Mouse (Mus musculus) heart, adult 18-20 months (tissue): ENCODE results near the gene Them5. TPM values are rescaled to one million over a fixed set of nuclear protein-coding genes. Genes with fewer than 3 reads are reported as not detected.

Source experiments
- DNase-seq, 2 experiments: peaks; one replicate each; pipeline ENCODE4 v3.0.0; 2021 to 2022; ENCODE audit warnings: mixed read lengths in 1 of 2
- total RNA-seq, 2 experiments: library from RNA; stranded (reverse); gene quantifications; 2 replicates each; pipeline ENCODE4 v1.2.3; 2021

Them5 gene
- total RNA-seq, 2 experiments from 2014 or later: not detected

DNA sequence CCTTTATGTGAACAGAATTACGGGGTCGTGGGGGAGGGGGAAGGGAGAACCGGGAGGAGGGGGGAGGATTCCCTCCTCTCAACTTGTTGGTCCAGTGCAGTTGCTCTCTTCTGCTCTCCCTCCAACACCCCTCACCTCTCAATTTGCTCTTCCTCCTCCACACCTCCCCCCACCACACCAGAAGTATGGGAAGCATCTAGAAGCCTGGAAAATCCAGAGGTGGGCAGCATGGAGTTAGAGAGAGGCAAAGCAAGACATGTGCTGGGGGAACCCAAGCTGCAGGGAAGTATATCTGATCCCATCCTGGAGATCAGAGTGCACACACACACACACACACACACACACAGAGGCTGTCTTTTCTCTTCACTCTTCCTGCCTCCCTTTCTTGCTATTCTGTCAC, 30.1 kb downstream of the Them5 start:
- DNase-seq: peak; percentile 6 to 15

DNA sequence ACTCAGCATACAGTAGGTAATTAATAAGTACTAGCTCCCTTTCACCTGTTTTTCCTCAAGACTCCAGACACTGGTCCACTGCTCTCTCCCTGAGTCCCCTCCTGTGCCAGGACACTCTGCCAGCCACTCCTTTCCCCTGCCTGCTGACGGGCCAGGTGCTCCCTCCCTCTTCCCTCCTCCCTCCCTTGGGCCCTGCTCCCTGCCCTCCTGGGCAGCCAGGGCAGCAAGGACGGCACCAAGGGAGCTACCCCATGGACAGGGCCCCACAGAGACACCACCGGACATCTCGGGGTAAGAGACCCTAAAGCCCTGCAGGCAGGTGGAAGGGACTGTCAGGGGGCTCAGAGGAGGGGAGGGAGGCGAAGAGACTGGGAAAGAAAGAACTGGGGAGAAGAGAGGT, 30.7 kb downstream of the Them5 start, which contains the start of gene Rorc:
TSS of gene Rorc (plus strand) at position 154 of the 400 bp plus-strand sequence.
- peak; percentile 56 to 75 for DNase-seq

DNA sequence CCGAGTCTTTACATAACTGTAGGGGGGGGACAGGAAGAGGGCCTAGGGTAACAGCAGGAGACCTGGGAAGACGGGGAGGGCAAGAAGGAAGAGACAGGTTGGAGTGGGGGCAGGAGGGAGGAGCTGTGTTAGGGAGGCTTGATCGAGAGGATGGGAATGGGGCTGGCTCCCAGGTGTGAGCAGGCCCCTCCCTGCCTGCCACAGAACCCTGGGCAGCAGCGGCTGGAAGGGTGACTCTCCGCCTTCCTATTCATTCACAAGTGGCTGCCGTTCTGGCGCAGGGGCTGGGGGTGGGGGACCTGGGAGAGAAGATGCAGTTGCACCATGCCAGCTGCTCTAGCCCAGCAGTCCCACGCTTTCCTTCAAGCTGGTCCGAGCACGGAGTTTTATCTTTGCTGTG, 31.2 kb downstream of the Them5 start:
- DNase-seq: no peak

DNA sequence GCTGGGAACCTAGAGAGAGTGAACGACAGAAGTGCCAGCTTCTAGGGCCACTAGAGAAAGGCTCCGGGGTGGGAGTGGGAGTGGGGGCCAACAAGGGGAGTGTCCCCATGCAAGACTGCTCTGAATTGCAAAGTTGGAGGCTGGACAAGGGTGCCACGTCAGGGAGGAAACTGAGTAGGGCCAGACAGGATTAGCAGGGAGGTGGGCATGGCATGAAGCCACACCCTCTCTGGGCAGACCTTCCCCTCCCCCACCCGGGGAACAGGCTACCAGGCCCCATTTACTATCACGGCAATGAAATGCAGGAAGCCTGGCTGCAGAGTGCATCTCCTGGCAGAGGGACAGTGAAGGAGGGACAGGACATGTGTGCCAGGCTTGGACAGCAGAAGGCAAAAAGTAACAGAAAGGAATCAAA, 31.7 kb downstream of the Them5 start:
- DNase-seq: peak in 1 of 2 experiments; percentile 19

DNA sequence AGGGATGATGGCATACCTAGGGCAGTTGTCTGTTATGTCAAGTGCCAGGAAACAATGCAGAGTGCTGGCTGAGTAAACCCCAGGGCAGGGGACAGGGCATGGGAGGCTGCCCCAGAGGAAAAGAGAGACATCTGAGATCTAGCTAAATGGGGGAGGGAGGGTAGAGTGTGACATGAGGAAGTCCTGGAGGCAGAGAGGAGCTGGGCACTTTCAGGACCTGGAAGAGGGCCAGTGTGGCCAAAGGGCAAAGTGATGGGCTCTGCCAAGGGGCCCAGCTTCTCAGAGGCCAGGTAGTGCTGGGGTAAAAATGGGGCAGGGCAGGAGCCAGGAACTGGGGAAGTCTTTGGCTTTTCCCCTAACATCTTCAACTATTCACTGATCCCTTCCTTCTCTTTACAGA, 32.7 kb downstream of the Them5 start:
- no peak for DNase-seq

DNA sequence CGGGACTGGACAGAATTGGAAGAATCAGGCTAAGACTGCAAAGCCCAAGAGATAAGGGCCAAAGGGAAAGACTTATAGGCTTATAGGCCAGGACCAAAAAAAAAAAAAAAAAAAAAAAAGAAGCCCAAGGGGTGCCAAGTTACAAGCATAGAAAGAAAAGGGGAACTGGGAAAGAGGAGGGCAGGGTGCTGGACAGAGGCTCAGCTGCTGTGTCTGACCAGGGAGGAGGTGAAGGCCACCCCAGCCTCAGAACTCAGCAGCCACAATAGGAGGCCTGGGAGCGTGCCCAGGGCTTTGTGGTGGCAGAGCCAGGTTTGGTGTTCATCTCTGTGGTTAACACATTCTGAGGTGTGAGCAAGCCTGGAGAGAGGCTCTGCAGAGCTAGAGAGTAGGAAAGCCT, 33.2 kb downstream of the Them5 start:
- DNase-seq: no peak

DNA sequence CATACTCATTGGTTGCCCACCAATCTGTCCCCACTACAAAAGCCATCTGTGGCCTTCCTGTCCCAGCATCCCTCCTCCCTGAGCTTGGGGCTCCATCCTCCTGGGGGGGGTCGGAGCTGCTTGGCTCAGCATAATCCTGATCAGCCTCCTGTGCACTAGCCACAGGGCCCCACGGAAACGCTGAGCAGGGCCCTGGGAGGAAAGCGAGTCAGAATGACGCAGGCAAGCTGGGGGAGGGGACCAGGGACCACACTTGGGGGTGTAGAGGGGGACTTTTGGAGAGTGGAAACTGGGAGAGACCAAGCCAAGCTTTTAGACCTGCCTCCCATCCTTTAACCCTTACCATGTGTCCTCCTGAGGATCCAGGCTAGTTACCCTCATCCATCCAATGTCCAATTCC, 34.0 kb downstream of the Them5 start:
- no peak for DNase-seq

DNA sequence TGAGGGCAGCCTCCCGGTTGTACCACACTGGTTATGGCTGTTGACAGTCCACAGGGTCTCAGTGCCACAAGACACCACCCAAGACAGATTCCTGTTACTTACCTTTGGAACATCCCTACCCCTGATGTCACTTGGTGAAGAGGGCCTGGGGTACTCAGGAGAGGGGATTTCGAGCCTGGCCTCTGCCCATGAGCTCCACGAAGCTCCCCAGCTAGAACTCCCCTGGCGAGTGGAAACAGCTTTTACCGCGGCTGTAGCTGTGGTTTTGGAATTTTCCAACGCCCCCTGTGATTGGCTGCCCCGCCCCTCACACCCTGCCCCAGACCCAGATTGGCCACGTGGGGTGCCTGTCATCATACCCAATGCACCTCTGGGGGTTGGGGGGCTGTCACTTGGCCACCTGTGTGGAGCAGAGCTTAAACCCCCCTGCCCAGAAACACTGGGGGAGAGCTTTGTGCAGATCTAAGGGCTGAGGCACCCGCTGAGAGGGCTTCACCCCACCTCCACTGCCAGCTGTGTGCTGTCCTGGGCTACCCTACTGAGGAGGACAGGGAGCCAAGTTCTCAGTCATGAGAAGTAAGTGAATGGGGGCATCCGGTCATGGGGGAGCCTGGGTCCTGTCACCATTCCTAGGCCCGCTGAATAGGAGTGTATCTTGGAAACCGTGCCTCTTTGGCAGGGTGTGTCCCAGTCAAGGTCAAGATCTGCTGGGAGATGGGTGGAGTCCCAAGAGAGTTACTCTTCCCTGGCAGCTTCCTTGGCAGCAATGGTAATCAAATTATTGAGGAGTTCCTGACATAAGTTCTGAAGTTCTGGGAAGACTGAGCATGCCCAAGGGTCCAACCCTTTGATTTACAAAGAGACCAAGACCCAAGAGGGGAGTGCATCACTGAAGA, 35.4 kb downstream of the Them5 start:
- no peak for DNase-seq

DNA sequence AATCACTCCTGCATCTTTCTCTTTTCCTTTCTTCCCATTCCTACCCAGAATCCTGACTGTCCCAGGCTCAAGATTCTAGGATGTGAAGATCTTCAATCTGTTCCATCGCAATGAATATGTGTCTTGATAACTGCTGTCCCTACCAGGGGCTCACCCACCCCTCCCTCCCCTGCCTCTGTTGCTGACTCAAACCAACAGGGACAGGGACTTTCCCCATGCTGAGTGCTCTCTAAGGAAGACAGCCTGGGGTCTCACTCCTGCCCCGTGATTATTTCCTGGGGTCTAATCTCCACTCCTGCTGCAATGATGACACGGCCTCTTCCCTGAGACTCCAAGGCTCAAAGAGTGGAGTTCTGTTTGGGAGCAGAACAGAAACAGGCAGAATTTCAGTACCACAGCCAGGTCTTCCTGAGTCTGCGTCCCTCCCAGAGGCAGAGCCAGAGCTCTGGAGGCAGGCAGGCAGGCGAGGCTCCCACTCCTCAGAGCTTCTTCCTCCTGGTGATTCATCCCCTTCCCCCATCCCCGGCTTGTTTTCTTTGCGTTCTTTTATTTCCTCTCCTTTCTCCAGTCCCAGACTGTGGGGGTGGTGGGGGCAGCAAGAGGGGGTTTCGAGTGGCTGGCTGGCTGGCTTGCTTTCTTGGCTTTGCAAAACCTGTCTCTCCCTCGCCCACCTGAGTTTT, 38.1 kb downstream of the Them5 start:
- no peak for DNase-seq

DNA sequence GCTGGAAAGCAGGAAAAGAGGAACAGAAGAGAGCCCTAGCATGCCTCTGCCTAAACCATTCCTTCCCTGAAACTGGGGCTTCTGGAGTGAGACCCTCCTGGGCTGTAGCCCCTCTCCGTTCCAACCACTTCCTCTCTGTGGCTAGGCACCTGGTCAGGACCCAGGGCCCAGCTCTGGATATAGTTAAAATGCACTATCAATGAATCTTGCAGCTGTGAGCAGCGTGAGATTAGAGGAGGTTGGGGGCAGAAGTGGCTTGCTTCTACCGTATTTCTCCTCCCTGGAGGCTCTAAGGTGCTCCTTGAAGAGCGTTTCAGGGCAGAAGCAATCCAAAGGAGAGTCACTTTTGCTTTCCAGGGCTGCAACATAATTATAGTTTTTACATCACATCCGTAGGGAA, 40.4 kb downstream of the Them5 start:
- DNase-seq: no peak

DNA sequence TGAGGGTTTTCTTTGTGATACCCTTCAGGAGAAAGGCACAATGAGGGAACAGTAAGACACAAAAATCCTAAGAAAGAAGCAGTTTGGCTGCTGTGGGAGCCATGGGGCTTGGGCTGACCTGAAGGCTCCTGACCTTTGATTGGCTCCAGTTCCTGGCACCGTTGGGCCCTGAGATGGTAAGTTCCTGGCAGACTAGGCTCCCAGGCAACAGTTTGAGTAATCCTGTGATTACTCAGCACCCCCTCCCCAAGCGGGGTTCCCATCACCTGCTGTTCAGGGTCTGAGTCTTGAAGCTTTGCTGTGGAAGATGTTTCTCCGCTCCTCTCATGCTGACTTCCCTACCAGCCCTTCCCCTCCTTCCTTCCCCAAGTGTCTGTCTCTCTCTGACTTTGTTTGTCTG, 41.6 kb downstream of the Them5 start:
- no peak for DNase-seq

DNA sequence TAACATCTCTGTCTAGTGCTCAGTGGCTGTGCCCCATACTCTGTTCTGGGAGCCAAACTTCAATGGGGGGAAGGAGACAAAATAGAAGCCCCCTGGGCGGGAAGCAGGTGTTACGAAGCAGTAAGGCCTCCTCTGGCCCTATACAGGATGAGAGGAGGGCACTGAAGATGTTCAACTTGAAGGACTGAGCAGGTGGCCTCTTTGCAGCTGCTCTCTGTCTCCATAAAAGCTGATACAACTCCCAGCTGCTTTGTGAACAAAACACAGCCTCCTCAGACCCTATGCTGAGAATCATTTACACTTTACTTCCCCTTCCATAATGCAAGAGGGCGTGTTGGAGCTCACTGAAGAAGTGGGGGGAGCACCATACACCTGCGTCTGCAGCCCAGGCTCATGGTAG, 44.8 kb downstream of the Them5 start:
- no peak for DNase-seq

DNA sequence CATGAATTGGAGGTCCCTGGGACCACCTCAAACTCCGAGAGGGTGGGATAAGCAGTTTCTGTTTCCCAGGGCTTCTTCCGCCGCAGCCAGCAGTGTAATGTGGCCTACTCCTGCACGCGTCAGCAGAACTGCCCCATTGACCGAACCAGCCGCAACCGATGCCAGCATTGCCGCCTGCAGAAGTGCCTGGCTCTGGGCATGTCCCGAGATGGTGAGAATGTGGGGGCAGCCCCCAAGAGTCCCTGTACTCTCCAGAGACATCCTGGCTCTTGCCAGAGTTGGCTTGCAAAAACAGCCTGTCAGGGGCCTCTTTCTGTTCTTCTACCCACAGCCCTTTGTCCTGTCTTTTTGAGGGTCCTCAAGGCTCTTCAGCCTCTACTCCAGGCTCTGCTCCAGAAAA, 45.5 kb downstream of the Them5 start:
- DNase-seq: no peak

DNA sequence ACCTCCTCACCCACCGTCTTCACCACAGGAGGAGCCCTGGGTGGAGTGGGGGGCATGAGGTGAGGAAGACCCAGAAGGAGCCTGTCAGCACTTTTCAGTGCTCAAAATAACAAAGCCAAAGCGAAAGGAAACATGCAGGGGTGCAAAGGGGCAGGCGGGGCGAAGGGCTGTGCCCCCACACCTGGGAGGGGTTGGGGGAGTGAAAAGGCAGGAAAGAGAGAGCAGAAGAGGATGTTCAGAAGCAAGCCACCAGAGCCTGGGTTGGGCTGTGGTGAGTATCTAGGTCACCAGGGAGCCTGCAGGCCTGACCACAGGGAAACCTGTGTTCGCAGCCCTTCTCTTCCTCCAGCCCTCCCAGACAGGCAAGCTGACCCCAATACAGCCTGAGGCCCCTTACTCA, 46.1 kb downstream of the Them5 start:
- no peak for DNase-seq

DNA sequence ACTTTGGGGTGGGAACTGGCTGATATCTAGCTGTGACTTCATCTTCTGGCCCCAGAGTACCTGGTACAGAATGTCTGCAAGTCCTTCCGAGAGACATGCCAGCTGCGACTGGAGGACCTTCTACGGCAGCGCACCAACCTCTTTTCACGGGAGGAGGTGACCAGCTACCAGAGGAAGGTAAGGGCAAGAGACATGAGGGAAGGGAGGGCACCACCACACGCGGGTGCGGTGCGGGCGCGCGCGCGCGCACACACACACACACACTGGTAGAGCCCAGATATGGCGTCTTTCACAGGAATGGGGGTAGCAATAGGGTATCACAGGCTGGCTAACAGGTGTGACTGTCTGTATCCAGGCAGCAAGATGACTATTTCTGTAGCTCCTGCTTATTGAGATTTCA, 47.5 kb downstream of the Them5 start:
- no peak for DNase-seq

DNA sequence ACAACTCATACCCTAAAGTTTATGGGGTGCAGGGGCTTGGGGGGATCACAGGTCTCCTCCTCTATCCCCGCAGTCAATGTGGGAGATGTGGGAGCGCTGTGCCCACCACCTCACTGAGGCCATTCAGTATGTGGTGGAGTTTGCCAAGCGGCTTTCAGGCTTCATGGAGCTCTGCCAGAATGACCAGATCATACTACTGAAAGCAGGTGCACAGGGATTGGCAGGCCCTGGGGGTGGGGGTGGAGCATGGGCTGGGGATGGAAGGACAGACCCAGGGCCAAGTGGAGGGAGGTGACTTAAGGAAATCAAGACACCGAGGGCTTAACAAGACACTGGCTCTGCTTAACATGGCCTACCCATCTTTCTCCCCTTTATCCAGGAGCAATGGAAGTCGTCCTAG, 49.1 kb downstream of the Them5 start:
- no peak for DNase-seq

DNA sequence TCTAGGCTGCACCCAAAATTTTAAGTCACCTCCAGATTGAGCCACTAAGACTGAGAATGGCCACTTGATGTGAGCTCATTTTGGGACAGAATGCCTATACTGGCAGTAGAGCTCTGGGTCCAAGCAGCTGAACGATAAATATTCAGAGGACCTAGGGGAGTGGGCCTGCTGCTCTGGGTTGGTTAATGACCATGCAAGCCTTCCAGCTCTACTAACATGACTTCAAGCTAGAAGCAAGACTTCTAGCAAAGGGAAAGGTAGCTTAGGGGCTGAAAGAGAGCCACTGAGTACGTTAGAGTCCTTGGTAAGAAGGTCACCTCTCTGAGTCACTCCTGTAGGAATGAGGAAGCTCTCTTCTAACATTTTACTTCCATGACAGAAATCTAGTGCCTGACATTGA, 50.2 kb downstream of the Them5 start:
- DNase-seq: no peak

DNA sequence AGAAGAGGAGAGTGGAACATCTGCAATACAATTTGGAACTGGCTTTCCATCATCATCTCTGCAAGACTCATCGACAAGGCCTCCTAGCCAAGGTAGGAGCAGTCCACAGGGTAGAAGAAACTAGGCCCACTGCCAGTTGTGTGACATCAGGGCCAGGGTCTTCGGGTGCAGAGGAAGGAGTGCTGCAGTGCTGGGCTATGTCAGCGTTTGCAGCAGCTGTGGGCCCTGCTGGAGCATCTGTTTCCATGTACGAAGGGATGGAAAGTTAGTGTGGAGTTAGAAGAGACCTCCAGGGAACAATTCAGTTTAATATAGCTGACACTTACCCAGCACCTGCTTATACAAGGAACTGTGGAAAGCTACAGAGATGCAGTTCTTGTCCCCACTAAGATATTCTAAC, 51.1 kb downstream of the Them5 start:
- no peak for DNase-seq

DNA sequence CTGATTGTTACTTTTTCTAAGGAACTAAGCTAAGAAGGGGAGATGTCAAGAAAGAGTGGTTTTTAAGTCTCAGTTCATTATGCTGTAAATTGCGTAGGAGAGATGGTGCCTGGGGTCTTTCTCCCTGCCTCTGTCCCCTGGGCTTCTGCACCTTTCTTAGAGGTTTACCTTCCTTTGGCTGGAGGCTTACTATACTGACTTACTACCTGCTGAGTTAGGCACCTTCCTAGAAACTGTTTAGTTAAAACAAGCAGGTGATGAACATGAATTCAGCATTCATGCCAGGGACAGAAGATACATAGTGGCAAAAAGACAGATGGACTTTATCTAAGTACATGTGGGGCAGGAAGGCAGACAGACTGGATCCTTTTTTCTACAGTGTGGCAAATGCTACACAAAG, 54.4 kb downstream of the Them5 start:
- DNase-seq: no peak

DNA sequence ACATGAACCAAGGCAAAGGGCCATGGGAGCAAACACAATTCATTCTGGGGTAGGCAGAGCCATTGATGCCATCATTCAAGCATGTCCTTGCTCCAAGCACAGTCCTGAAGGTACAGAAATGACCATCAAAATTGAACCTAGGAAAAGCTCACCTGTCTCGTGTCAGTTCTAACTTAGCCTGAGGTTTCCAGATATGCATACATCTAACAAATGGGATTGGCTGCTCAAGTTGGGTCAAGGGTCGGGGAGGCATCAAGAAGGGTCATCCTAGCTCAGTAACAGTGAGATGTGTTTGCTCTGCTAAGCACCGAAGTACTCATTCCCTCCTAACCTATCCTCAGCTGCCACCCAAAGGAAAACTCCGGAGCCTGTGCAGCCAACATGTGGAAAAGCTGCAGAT, 55.0 kb downstream of the Them5 start:
- DNase-seq: no peak
